Mouse (Mus musculus) kidney, embryonic 14.5 days (tissue): ENCODE results near the gene Nup214. TPM values are rescaled to one million over a fixed set of nuclear protein-coding genes. Genes with fewer than 3 reads are reported as not detected.

Experiments used
- ATAC-seq: fragments of 200-750 bp; cut with Nextera tagmentation; 2 replicates; pipeline ENCODE4 v1.8.0; 2017; ENCODE audit warnings: moderate number of reproducible peaks, mild to moderate bottlenecking, moderate TSS enrichment, moderate library complexity; ENCODE audit not compliant: low FRiP score, low TSS enrichment
- H3K27ac ChIP-seq: fragments of 300-500 bp; sonication (generic); 2 replicates; pipeline ENCODE4 v1.5.1; 2014; ENCODE audit warnings: low read depth, mild to moderate bottlenecking, low read length, moderate library complexity, mixed read lengths
- H3K27me3 ChIP-seq: fragments of 300-500 bp; sonication (generic); 2 replicates; pipeline ENCODE4 v1.6.1; 2014; ENCODE audit warnings: mild to moderate bottlenecking, low read length; ENCODE audit not compliant: control insufficient read depth, insufficient read depth
- H3K36me3 ChIP-seq: fragments of 300-500 bp; sonication (generic); 2 replicates; pipeline ENCODE4 v1.6.1; 2014; ENCODE audit warnings: low read length, mixed read lengths; ENCODE audit not compliant: control insufficient read depth, insufficient read depth
- H3K4me1 ChIP-seq: fragments of 300-500 bp; sonication (generic); 2 replicates; pipeline ENCODE4 v1.6.1; 2014; ENCODE audit warnings: low read length, mixed read lengths; ENCODE audit not compliant: control insufficient read depth, insufficient read depth
- H3K4me2 ChIP-seq: fragments of 300-500 bp; sonication (generic); replicated peaks from 2 replicates; pipeline ENCODE4 v1.6.1; 2014; ENCODE audit warnings: low read depth, mild to moderate bottlenecking, low read length
- H3K4me3 ChIP-seq: fragments of 300-500 bp; sonication (generic); 2 replicates; pipeline ENCODE4 v1.5.1; 2014; ENCODE audit warnings: mild to moderate bottlenecking, low read length
- H3K9ac ChIP-seq: fragments of 300-500 bp; sonication (generic); 2 replicates; pipeline ENCODE4 v1.6.1; 2014; ENCODE audit warnings: low read depth, mild to moderate bottlenecking, low read length, moderate library complexity
- H3K9me3 ChIP-seq: fragments of 300-500 bp; sonication (generic); 2 replicates; pipeline ENCODE4 v1.6.1; 2016; ENCODE audit warnings: low read length; ENCODE audit not compliant: control insufficient read depth
- WGBS: fragments of 180-500 bp; shearing (Covaris S2); extraction: QIAGEN DNeasy Blood & Tissue Kit; methylation state at CpG from one replicate; pipeline ENCODE4 v1.1.7; 2014; 5-methylcytosine and 5-hydroxymethylcytosine counted together
- polyA plus RNA-seq: library from polyadenylated mRNA; unstranded; fragments of >200 nt; fragmentation: Nextera tagmentation; extraction: Ambion mirVana; gene quantifications from 2 replicates; pipeline ENCODE4 v1.2.1, GENCODE M21; 2014

Nup214 gene
- 79.4 and 97.4 TPM in 2 replicates for polyA plus RNA-seq

- WGBS: 0% methylated on average over 60 of the region's 60 CpGs
- peak; percentile 100 for ATAC-seq
- Histone ChIP-seq H3K4me1 (peaks cover 7% of the 10 kb centered on the region; the same call in 1 of the 2 replicates), H3K36me3 (peaks cover 47% of the 10 kb centered on the region), H3K4me3 (peak within 1 kb of the TSS; percentile 86), H3K4me2 (peak within 1 kb of the TSS; percentile 66), H3K9me3 (no peaks in the 10 kb centered on the region), H3K9ac (peak within 1 kb of the TSS; percentile 94), H3K27ac (peak within 1 kb of the TSS; percentile 76), H3K27me3 (no peaks in the 10 kb centered on the region)
These were observed at the start of gene Nup214 for GRCm38 (mm10) chr2:31974141-31974808. Gene Nup214, plus strand, starts transcription at chr2:31974436.

GRCm38 (mm10) chr2:31924811-31925210, 49.4 kb upstream of the Nup214 start:
- Histone ChIP-seq H3K9ac (no peak overlapping the region), H3K4me3 (no peak overlapping the region), H3K36me3 (no peaks in the 10 kb centered on the region), H3K4me2 (no peak overlapping the region), H3K27me3 (no peaks in the 10 kb centered on the region), H3K4me1 (no peaks in the 10 kb centered on the region), H3K27ac (no peak overlapping the region), H3K9me3 (no peaks in the 10 kb centered on the region)
- 28% methylated on average over 9 of the region's 9 CpGs for WGBS
- no peak for ATAC-seq

GRCm38 (mm10) chr2:31925936-31926335, 48.3 kb upstream of the Nup214 start:
- no peak for ATAC-seq
- Histone ChIP-seq H3K4me2 (no peak overlapping the region), H3K4me1 (no peaks in the 10 kb centered on the region), H3K9ac (no peak overlapping the region), H3K4me3 (no peak overlapping the region), H3K36me3 (no peaks in the 10 kb centered on the region), H3K27ac (no peak overlapping the region), H3K9me3 (no peaks in the 10 kb centered on the region), H3K27me3 (no peaks in the 10 kb centered on the region)
- WGBS: 54% methylated on average over 4 of the region's 4 CpGs

- Histone ChIP-seq H3K9me3 (no peaks in the 10 kb centered on the region), H3K36me3 (no peaks in the 10 kb centered on the region), H3K4me3 (no peak overlapping the region), H3K27ac (no peak overlapping the region), H3K4me1 (no peaks in the 10 kb centered on the region), H3K9ac (no peak overlapping the region), H3K27me3 (no peaks in the 10 kb centered on the region), H3K4me2 (no peak overlapping the region)
- 83% methylated on average over 3 of the region's 3 CpGs for WGBS
- no peak for ATAC-seq
These were observed 44.6 kb upstream of the Nup214 start for GRCm38 (mm10) chr2:31929664-31930063.

- 33% methylated on average over 4 of the region's 4 CpGs for WGBS
- no peak overlapping the region for H3K4me2 ChIP-seq
- no peaks in the 10 kb centered on the region for H3K9me3 ChIP-seq
- H3K9ac ChIP-seq: no peak overlapping the region
- ATAC-seq: no peak
- H3K4me1 ChIP-seq: no peaks in the 10 kb centered on the region
- no peak overlapping the region for H3K27ac ChIP-seq
- H3K27me3 ChIP-seq: no peaks in the 10 kb centered on the region
- H3K4me3 ChIP-seq: no peak overlapping the region
- H3K36me3 ChIP-seq: no peaks in the 10 kb centered on the region
These were observed 39.7 kb upstream of the Nup214 start for GRCm38 (mm10) chr2:31934551-31934950.

GRCm38 (mm10) chr2:31935054-31935453, 39.2 kb upstream of the Nup214 start:
- no peaks in the 10 kb centered on the region for H3K4me1 ChIP-seq
- no peaks in the 10 kb centered on the region for H3K36me3 ChIP-seq
- no peak overlapping the region for H3K27ac ChIP-seq
- no peak for ATAC-seq
- H3K27me3 ChIP-seq: no peaks in the 10 kb centered on the region
- H3K9ac ChIP-seq: no peak overlapping the region
- WGBS: 12% methylated on average over 4 of the region's 4 CpGs
- no peak overlapping the region for H3K4me3 ChIP-seq
- H3K9me3 ChIP-seq: no peaks in the 10 kb centered on the region
- no peak overlapping the region for H3K4me2 ChIP-seq

GRCm38 (mm10) chr2:31938298-31938697, 35.9 kb upstream of the Nup214 start:
- no peak overlapping the region for H3K27ac ChIP-seq
- H3K4me1 ChIP-seq: no peaks in the 10 kb centered on the region

GRCm38 (mm10) chr2:31943011-31943410, 31.2 kb upstream of the Nup214 start:
- no peak for ATAC-seq
- no peaks in the 10 kb centered on the region for H3K27me3 ChIP-seq
- H3K4me2 ChIP-seq: no peak overlapping the region
- no peaks in the 10 kb centered on the region for H3K9me3 ChIP-seq
- WGBS: 81% methylated on average over 4 of the region's 4 CpGs
- no peak overlapping the region for H3K27ac ChIP-seq
- H3K9ac ChIP-seq: no peak overlapping the region
- no peaks in the 10 kb centered on the region for H3K36me3 ChIP-seq
- H3K4me3 ChIP-seq: no peak overlapping the region
- H3K4me1 ChIP-seq: no peaks in the 10 kb centered on the region

More at GRCm38 (mm10) chr2:31938298-31938697, 35.9 kb upstream of the Nup214 start:
- H3K9me3 ChIP-seq: no peaks in the 10 kb centered on the region
- H3K4me3 ChIP-seq: no peak overlapping the region
- no peak for ATAC-seq
- no peaks in the 10 kb centered on the region for H3K36me3 ChIP-seq
- WGBS: 80% methylated on average over 1 of the region's 1 CpGs
- no peak overlapping the region for H3K9ac ChIP-seq
- no peak overlapping the region for H3K4me2 ChIP-seq
- H3K27me3 ChIP-seq: no peaks in the 10 kb centered on the region

- Histone ChIP-seq H3K9me3 (no peaks in the 10 kb centered on the region), H3K4me3 (no peak overlapping the region), H3K27me3 (no peaks in the 10 kb centered on the region), H3K27ac (no peak overlapping the region), H3K4me2 (no peak overlapping the region), H3K36me3 (no peaks in the 10 kb centered on the region), H3K9ac (no peak overlapping the region), H3K4me1 (0 out of 2 replicates have a peak, but pooled peaks cover under 1% of the 10 kb centered on the region)
- 89% methylated on average over 2 of the region's 2 CpGs for WGBS
- ATAC-seq: no peak
These were observed 28.7 kb upstream of the Nup214 start for GRCm38 (mm10) chr2:31945580-31945979.
